Mouse (Mus musculus): ENCODE results near the gene Atp1b3.
"Not testable (repeated sequence)": the region's sequence is repeated elsewhere in the genome, so short reads cannot be mapped to it uniquely, and the experiment has no call there.

Atp1b3 gene

GRCm38 (mm10) chr9:96363581-96364140 is 581 bp downstream of the Atp1b3 start:
- peak; percentile 31 to 48 for DNase-seq (ENCODE audit: low spot score in 2 of 2)

DNA sequence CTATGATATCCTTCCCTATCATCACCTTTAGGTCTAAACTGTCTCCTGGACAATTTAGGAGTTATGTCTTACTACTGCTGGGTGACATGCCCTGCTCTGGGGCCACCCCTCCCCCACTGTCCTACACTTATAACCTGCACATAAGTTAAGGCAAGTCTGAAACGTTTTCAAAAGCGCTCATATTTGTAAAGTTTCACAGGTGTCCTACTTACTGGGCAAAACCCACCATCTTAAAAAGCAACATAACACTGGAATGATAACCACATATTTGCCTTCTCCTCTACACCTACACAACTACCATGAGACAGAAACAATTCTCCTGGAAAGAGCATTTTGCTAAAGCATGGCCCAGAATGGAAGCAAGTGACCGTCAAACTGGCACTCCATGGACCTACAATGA is 4.2 kb downstream of the Atp1b3 start:
- DNase-seq (ENCODE audit: low spot score in 2 of 2), result no peak

- DNase-seq (ENCODE audit: low spot score in 2 of 2), result no peak
Observed at GRCm38 (mm10) chr9:96353799-96354198, 10.4 kb downstream of the Atp1b3 start.

GRCm38 (mm10) chr9:96353121-96353769 is 11.0 kb downstream of the Atp1b3 start:
- no peak for DNase-seq (ENCODE audit: low spot score in 2 of 2)

- DNase-seq (ENCODE audit: low spot score in 2 of 2), result not testable (repeated sequence)
Observed at GRCm38 (mm10) chr9:96351771-96352170, 12.5 kb downstream of the Atp1b3 start.

- no peak for DNase-seq (ENCODE audit: low spot score in 2 of 2)
Observed at GRCm38 (mm10) chr9:96350476-96350875, 13.8 kb downstream of the Atp1b3 start.

DNA sequence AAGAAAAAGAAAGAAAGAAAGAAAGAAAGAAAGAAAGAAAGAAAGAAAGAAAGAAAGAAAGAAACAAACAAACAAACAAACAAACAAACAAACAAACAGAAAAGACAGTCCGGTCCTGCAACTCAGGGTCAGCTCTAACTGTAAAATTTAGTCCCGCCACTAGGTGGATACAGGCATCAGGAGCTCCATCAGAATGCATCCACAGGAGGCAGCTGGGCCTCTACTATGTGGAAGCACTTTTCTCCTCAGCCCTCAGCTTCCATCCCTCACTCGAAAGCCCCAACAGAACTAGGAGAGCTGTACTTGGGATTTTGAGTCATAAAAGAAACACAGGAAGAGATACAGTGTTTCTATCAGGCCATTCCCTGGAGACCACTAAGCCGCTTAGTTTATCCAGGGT is 14.2 kb downstream of the Atp1b3 start:
- DNase-seq (ENCODE audit: low spot score in 2 of 2), result peak in 1 of 2 experiments; percentile 36

GRCm38 (mm10) chr9:96348885-96349284 is 15.4 kb downstream of the Atp1b3 start:
- DNase-seq (ENCODE audit: low spot score in 2 of 2), result no peak

- no peak for DNase-seq (ENCODE audit: low spot score in 2 of 2)
Observed at GRCm38 (mm10) chr9:96345750-96346149, 18.5 kb downstream of the Atp1b3 start.

- DNase-seq (ENCODE audit: low spot score in 2 of 2), result no peak
Observed at GRCm38 (mm10) chr9:96331146-96331545, 33.1 kb downstream of the Atp1b3 start.

GRCm38 (mm10) chr9:96328226-96328625 is 36.0 kb downstream of the Atp1b3 start:
- no peak for DNase-seq (ENCODE audit: low spot score in 2 of 2)

GRCm38 (mm10) chr9:96326496-96326923 is 37.7 kb downstream of the Atp1b3 start:
- DNase-seq (ENCODE audit: low spot score in 2 of 2), result no peak

GRCm38 (mm10) chr9:96324502-96324901 is 39.7 kb downstream of the Atp1b3 start:
- no peak for DNase-seq (ENCODE audit: low spot score in 2 of 2)

- DNase-seq (ENCODE audit: low spot score in 2 of 2), result no peak
Observed at GRCm38 (mm10) chr9:96322411-96323152, 41.7 kb downstream of the Atp1b3 start.

DNA sequence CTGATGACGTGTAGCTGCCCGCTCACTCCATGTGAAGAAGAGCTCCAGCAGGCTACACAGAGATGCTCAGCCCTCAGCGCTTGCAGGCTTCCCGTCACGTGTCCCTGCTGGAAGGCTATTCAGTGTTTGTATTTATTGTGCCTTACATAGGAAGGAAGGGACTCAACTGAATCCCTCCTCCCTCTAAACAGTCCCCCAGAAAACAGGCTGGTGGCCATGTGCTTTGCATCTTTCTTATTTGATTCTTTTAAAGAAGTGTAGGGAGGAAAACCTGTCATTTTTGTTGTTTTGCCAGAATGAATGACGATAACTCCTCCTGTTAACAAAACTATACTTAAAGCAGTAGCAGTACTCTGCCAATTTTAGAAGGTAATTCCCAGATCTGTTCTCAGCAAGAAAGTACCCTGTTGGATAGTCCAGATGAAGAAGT is 43.7 kb downstream of the Atp1b3 start:
- no peak for DNase-seq (ENCODE audit: low spot score in 2 of 2)

DNA sequence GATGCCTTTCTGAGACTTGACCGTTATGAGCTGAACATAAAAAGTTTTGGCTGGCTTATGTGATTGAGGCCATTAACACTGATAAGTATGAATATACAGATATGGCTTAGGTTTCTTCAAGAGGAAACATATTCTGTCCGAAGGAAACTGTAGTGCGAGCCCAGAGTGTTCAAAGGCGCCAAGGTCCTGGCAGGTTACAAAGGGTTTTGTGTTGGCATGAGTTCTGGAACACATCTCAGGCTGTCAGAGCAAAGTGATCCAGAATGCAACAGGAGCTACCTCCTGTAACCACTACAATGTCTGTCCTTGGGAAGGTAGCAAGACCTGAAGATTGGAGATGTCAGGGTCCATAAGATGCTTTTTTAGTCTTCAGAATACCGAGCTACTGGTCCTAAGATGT is 44.9 kb downstream of the Atp1b3 start:
- DNase-seq (ENCODE audit: low spot score in 2 of 2), result no peak

GRCm38 (mm10) chr9:96312074-96312473 is 52.2 kb downstream of the Atp1b3 start:
- DNase-seq (ENCODE audit: low spot score in 2 of 2), result no peak

- no peak for DNase-seq (ENCODE audit: low spot score in 2 of 2)
Observed at GRCm38 (mm10) chr9:96308816-96309215, 55.4 kb downstream of the Atp1b3 start.

- no peak for DNase-seq (ENCODE audit: low spot score in 2 of 2)
Observed at GRCm38 (mm10) chr9:96299324-96300008, 64.8 kb downstream of the Atp1b3 start.

DNA sequence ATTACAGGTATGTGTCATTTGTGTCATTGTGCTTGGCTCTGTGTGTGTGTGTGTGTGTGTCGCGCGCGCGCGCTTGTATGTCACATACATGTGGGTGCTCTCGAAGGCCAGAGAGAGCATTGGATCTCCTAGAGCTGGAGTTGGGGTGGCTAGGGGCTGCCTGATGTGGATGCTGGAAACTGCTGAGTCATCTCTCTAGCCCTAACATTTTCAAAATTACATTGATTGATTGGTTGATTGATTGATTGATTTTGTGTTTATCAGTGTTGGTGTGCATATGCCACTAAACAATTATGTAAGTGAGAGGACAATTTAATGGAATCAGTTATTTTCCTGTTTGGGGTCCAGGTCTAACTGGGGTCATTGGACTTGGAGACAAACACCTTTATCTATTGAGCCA is 72.1 kb downstream of the Atp1b3 start:
- DNase-seq (ENCODE audit: low spot score in 2 of 2), result no peak

- DNase-seq (ENCODE audit: low spot score in 2 of 2), result no peak
Observed at GRCm38 (mm10) chr9:96284916-96285315, 79.3 kb downstream of the Atp1b3 start.

Measured in frontal cortex, postnatal 14 days (tissue).